Mouse (Mus musculus): ENCODE data around the gene Samd3.

- TF ChIP-seq CTCF (IDR thresholded peaks at IDR 0.05; ENCODE audit: control insufficient read depth, insufficient read depth, insufficient replicate concordance, low read depth, low read length) (no peak), POLR2A (IDR thresholded peaks at IDR 0.05; ENCODE audit: control insufficient read depth, low read depth, low read length) (no peak)
Observed at GRCm38 (mm10) chr10:26220729-26221128, 8.8 kb upstream of the Samd3 start.
